ENCODE assay signal across 29 mouse cellular contexts in genomic region chr11:26956153-26956552, GRCm38 (mm10).
"Had no signal": no experiment of that assay in that cellular context is flagged by ENCODE, and none has a peak within 500 bp of the region (broad histone marks: within the 10 kb centered on the region; RNA-seq: fewer than 3 reads in every experiment).

No protein-coding gene starts in this region.

- H3K4me1 ChIP-seq: limb, embryonic 10.5 days; limb, embryonic 13.5 days; limb, embryonic 15.5 days; liver, embryonic 12.5 days; liver, embryonic 13.5 days; liver, embryonic 15.5 days; lung, embryonic 15.5 days; megakaryocyte, embryonic 14.5 days; midbrain, embryonic 12.5 days had no signal

- DNase-seq: left cerebral cortex, postnatal 4 days; liver; liver, embryonic 13.5 days; liver, postnatal 0 days; lung, adult 18-20 months; lung, adult 2 months; lung, embryonic 14.5 days; lung, postnatal 10 days; lung, postnatal 14 days; lung, postnatal 36 days; lung, postnatal 4 days; midbrain, embryonic 14.5 days had no signal

- H3K4me3 ChIP-seq: limb, embryonic 10.5 days; limb, embryonic 12.5 days; limb, embryonic 13.5 days; limb, embryonic 15.5 days; liver, embryonic 12.5 days; liver, embryonic 13.5 days; liver, embryonic 15.5 days; lung, embryonic 15.5 days; megakaryocyte, embryonic 14.5 days; midbrain, embryonic 10.5 days; midbrain, embryonic 12.5 days; midbrain, embryonic 13.5 days; midbrain, embryonic 15.5 days; myocyte had no signal

- H3K27ac ChIP-seq: limb, embryonic 10.5 days; limb, embryonic 12.5 days; limb, embryonic 13.5 days; limb, embryonic 15.5 days; liver, embryonic 12.5 days; liver, embryonic 13.5 days; liver, embryonic 14.5 days; liver, embryonic 15.5 days; lung, embryonic 15.5 days; macrophage; midbrain, embryonic 10.5 days; midbrain, embryonic 12.5 days; midbrain, embryonic 13.5 days; midbrain, embryonic 15.5 days had no signal

- ATAC-seq: liver, embryonic 12.5 days; liver, postnatal 0 days; lung, postnatal 0 days; midbrain, embryonic 13.5 days; midbrain, embryonic 15.5 days; midbrain, embryonic 16.5 days had no signal
